Mouse (Mus musculus) monocyte, adult 5-6 weeks (primary cell): ENCODE measurements around the gene P2rx3. TPM values are rescaled to one million over a fixed set of nuclear protein-coding genes. Genes with fewer than 3 reads are reported as not detected.
A peak's percentile ranks its signal among the peaks of the same experiment; 100 is the strongest.

Experiments
- ATAC-seq: fragments of 153-309, 156-312 bp; replicated peaks from 2 replicates; pipeline ENCODE4 v1.8.0; 2017; ENCODE audit warnings: mild to moderate bottlenecking; ENCODE audit not compliant: low TSS enrichment, insufficient number of reproducible peaks, severe bottlenecking, poor library complexity, low FRiP score
- total RNA-seq: library from RNA; stranded (forward); fragments of 200-1000, 200-491, 200-594 nt; gene quantifications from 3 replicates; pipeline ENCODE4 v1.2.3, GENCODE M21; 2017

P2rx3 gene
- 0.29 TPM in 1 of 3 replicates, not detected in the others for total RNA-seq

GRCm38 (mm10) chr2:85037047-85038026 is at the start of gene P2rx3, which contains the start of gene Ssrp1:
P2rx3 (minus strand) TSS chr2:85037462.
Ssrp1 (plus strand) TSS chr2:85037234.
- ATAC-seq, result peak; percentile 87

- no peak for ATAC-seq
Measured at GRCm38 (mm10) chr2:85073751-85074150, 36.5 kb upstream of the P2rx3 start.

- no peak for ATAC-seq
Measured at GRCm38 (mm10) chr2:85071921-85072320, 34.7 kb upstream of the P2rx3 start.

GRCm38 (mm10) chr2:85070086-85070485 is 32.8 kb upstream of the P2rx3 start:
- ATAC-seq, result no peak

- ATAC-seq, result no peak
Measured at GRCm38 (mm10) chr2:85068626-85069025, 31.4 kb upstream of the P2rx3 start.

- no peak for ATAC-seq
Measured at GRCm38 (mm10) chr2:85067903-85068625, 30.8 kb upstream of the P2rx3 start.

GRCm38 (mm10) chr2:85066937-85067336 is 29.7 kb upstream of the P2rx3 start:
- no peak for ATAC-seq

- no peak for ATAC-seq
Measured at GRCm38 (mm10) chr2:85065141-85065875, 28.0 kb upstream of the P2rx3 start.

GRCm38 (mm10) chr2:85061107-85061541 is 23.9 kb upstream of the P2rx3 start:
- ATAC-seq, result no peak

- ATAC-seq, result no peak
Measured at GRCm38 (mm10) chr2:85060591-85061060, 23.4 kb upstream of the P2rx3 start.

- ATAC-seq, result no peak
Measured at GRCm38 (mm10) chr2:85059677-85060076, 22.4 kb upstream of the P2rx3 start.

- ATAC-seq, result no peak
Measured at GRCm38 (mm10) chr2:85056711-85057110, 19.4 kb upstream of the P2rx3 start.

- ATAC-seq, result no peak
Measured at GRCm38 (mm10) chr2:85053192-85053816, 16.0 kb upstream of the P2rx3 start.

- no peak for ATAC-seq
Measured at GRCm38 (mm10) chr2:85050746-85051145, 13.5 kb upstream of the P2rx3 start.

GRCm38 (mm10) chr2:85050001-85050634 is 12.9 kb upstream of the P2rx3 start:
- no peak for ATAC-seq

GRCm38 (mm10) chr2:85049277-85049676 is 12.0 kb upstream of the P2rx3 start:
- ATAC-seq, result no peak

- ATAC-seq, result peak; percentile 18; the same call in 1 of the 2 replicates
Measured at GRCm38 (mm10) chr2:85048168-85048751, 11.0 kb upstream of the P2rx3 start.
